ENCODE assay signal across 17 mouse cellular contexts in genomic region chr8:127076511-127076910, GRCm38 (mm10). TPM values are rescaled to one million over a fixed set of nuclear protein-coding genes. Genes with fewer than 3 reads are reported as not detected.
DNase-seq lines count a peak whose midpoint lies in the region; ATAC-seq and TF ChIP-seq lines count a peak whose summit lies in the region.
"Had no signal": no experiment of that assay in that cellular context is flagged by ENCODE, and none has a peak within 500 bp of the region (broad histone marks: within the 10 kb centered on the region; RNA-seq: fewer than 3 reads in every experiment).

No protein-coding gene starts in this region.

- peak; percentile 85 for ATAC-seq in liver, embryonic 16.5 days (ENCODE audit: low read depth)
- peak; percentile 91 for ATAC-seq in stomach, postnatal 0 days (ENCODE audit: low FRiP score, low TSS enrichment)
- ATAC-seq: forebrain, embryonic 15.5 days had no signal

- H3K36me3 ChIP-seq in liver, embryonic 16.5 days (ENCODE audit: control insufficient read depth, insufficient read depth), result no peaks in the 10 kb centered on the region
- H3K36me3 ChIP-seq in stomach, postnatal 0 days (ENCODE audit: control insufficient read depth, insufficient read depth, low read length), result no peaks in the 10 kb centered on the region
- H3K36me3 ChIP-seq: embryonic facial prominence, embryonic 12.5 days; forebrain, embryonic 15.5 days; midbrain, embryonic 12.5 days had no signal

- no peak overlapping the region for H3K9ac ChIP-seq in liver, embryonic 16.5 days (ENCODE audit: low read depth, low read length)
- H3K9ac ChIP-seq in stomach, postnatal 0 days (ENCODE audit: low read length), result no peak overlapping the region
- H3K9ac ChIP-seq: embryonic facial prominence, embryonic 12.5 days; forebrain, embryonic 15.5 days; midbrain, embryonic 12.5 days had no signal

- H3K4me3 ChIP-seq in liver, embryonic 16.5 days (ENCODE audit: low read depth, low read length), result peak overlapping the region; percentile 26; the same call in 1 of the 2 replicates
- H3K4me3 ChIP-seq in stomach, postnatal 0 days (ENCODE audit: low read depth, low read length), result 0 out of 2 replicates have a peak overlapping the region, but pooled peaks have one; percentile 8
- H3K4me3 ChIP-seq: embryonic facial prominence, embryonic 12.5 days; forebrain, embryonic 15.5 days; midbrain, embryonic 12.5 days had no signal

- no peaks in the 10 kb centered on the region for H3K9me3 ChIP-seq in liver, embryonic 16.5 days (replicated peaks; ENCODE audit: control insufficient read depth, low read length)
- no peaks in the 10 kb centered on the region for H3K9me3 ChIP-seq in stomach, postnatal 0 days (ENCODE audit: control insufficient read depth, low read length)
- H3K9me3 ChIP-seq: embryonic facial prominence, embryonic 12.5 days; forebrain, embryonic 15.5 days; midbrain, embryonic 12.5 days had no signal

- WGBS in liver, embryonic 16.5 days (ENCODE audit: insufficient replicate concordance), result 61% methylated on average over 7 of the region's 7 CpGs
- WGBS in stomach, postnatal 0 days, result 54% methylated on average over 7 of the region's 7 CpGs

- peak; percentile 65 to 76 for DNase-seq in lung, adult 18-20 months
- DNase-seq in lung, postnatal 14 days, result no peak
- DNase-seq in kidney, postnatal 10 days, result peak; percentile 72
- DNase-seq in stomach, postnatal 0 days (ENCODE audit: low spot score), result peak; percentile 79
- no peak for DNase-seq in heart, adult 18-20 months
- DNase-seq in layer of hippocampus, postnatal 10 days (ENCODE audit: low spot score in 2 of 2), result no peak
- no peak for DNase-seq in layer of hippocampus, adult 9-11 months
- DNase-seq: adrenal gland, postnatal 14 days; cerebellum, adult 18-20 months; heart, adult 11 months; heart, postnatal 4 days; left cerebral cortex, postnatal 4 days; right cerebral cortex, postnatal 25 days had no signal

- H3K27ac ChIP-seq in liver, embryonic 16.5 days (ENCODE audit: low read length), result peak overlapping the region; percentile 56; the same call in 1 of the 2 replicates
- H3K27ac ChIP-seq in stomach, postnatal 0 days (replicated peaks), result peak overlapping the region; percentile 69
- H3K27ac ChIP-seq: embryonic facial prominence, embryonic 12.5 days; forebrain, embryonic 15.5 days; midbrain, embryonic 12.5 days had no signal

- TF ChIP-seq EP300 in stomach, postnatal 0 days (optimal IDR thresholded peaks at IDR 0.05), result no peak

- peak overlapping the region; percentile 25; the same call in 1 of the 2 replicates for H3K4me2 ChIP-seq in liver, embryonic 16.5 days (ENCODE audit: low read depth, low read length)
- peak overlapping the region; percentile 27 for H3K4me2 ChIP-seq in stomach, postnatal 0 days (replicated peaks; ENCODE audit: low read depth)
- H3K4me2 ChIP-seq: embryonic facial prominence, embryonic 12.5 days; forebrain, embryonic 15.5 days; midbrain, embryonic 12.5 days had no signal

- no peak for TF ChIP-seq CTCF in stomach, postnatal 0 days (IDR thresholded peaks at IDR 0.05; ENCODE audit: low read depth)

- H3K27me3 ChIP-seq in liver, embryonic 16.5 days (ENCODE audit: control insufficient read depth, insufficient read depth, low read depth, low read length), result no peaks in the 10 kb centered on the region
- no peaks in the 10 kb centered on the region for H3K27me3 ChIP-seq in stomach, postnatal 0 days (ENCODE audit: control insufficient read depth, insufficient read depth, low read length)
- H3K27me3 ChIP-seq: embryonic facial prominence, embryonic 12.5 days; forebrain, embryonic 15.5 days; midbrain, embryonic 12.5 days had no signal

- no peaks in the 10 kb centered on the region; the same call in 1 of the 2 replicates for H3K4me1 ChIP-seq in liver, embryonic 16.5 days (ENCODE audit: control insufficient read depth, low read depth, low read length)
- peaks cover 7% of the 10 kb centered on the region; the same call in 1 of the 2 replicates for H3K4me1 ChIP-seq in stomach, postnatal 0 days (replicated peaks; ENCODE audit: control insufficient read depth, insufficient read depth)

RNA-seq across cellular contexts. Expression of gene Pard3, which starts 12.8 kb away (rescaled TPM):
- 6.3 and 7.0 TPM in 2 replicates for polyA plus RNA-seq in liver, embryonic 16.5 days (2015; fragmentation: Nextera tagmentation; extraction: Ambion mirVana)
- polyA plus RNA-seq in stomach, postnatal 0 days (2015; fragmentation: Nextera tagmentation; extraction: Ambion mirVana), result 30.0 and 33.2 TPM in 2 replicates
- total RNA-seq in heart, adult 18-20 months (2021), result 10 to 100 TPM; 29.3 to 31.8 TPM
- 10 to 100 TPM; 26.2 to 27.8 TPM for total RNA-seq in layer of hippocampus, postnatal 10 days (2021)

Comparison
In these comparisons a context has a peak if more than half of its experiments do, and no peak if none do; other contexts are left out.
1. DNase-seq: peak in lung, adult 18-20 months (2 of 2), kidney, postnatal 10 days (single experiment) and stomach, postnatal 0 days (single experiment); none in lung, postnatal 14 days (single experiment), heart, adult 18-20 months (0 of 2), layer of hippocampus, postnatal 10 days (0 of 2) and layer of hippocampus, adult 9-11 months (single experiment).